Mouse (Mus musculus): Measurements from ENCODE around the gene Mid1. TPM values are rescaled to one million over a fixed set of nuclear protein-coding genes. Genes with fewer than 3 reads are reported as not detected.

The Mid1 gene
- polyA plus RNA-seq, 1 experiment from 2014 or later = 4.8 TPM

- Histone ChIP-seq H3K27me3 (ENCODE audit: control insufficient read depth, insufficient read depth, low read depth, low read length) (peaks cover 3% of the 10 kb centered on the region; the same call in 1 of the 2 replicates), H3K9ac (ENCODE audit: low read length) (no peak overlapping the region), H3K9me3 (ENCODE audit: control insufficient read depth, low read length) (no peaks in the 10 kb centered on the region), H3K4me2 (ENCODE audit: low read depth, low read length) (no peak overlapping the region), H3K4me1 (replicated peaks; ENCODE audit: control insufficient read depth, insufficient read depth, low read length) (no peaks in the 10 kb centered on the region), H3K4me3 (ENCODE audit: low read length) (no peak overlapping the region), H3K27ac (ENCODE audit: low read length) (no peak overlapping the region), H3K36me3 (ENCODE audit: control insufficient read depth, insufficient read depth, low read length) (no peaks in the 10 kb centered on the region)
- WGBS = 62% methylated on average over 5 of the region's 5 CpGs
- ATAC-seq (ENCODE audit: low read depth) = no peak
These were observed 183.2 kb downstream of the Mid1 start for GRCm38 (mm10) chrX:169868223-169868622.

- no peaks in the 10 kb centered on the region for H3K36me3 ChIP-seq (ENCODE audit: control insufficient read depth, insufficient read depth, low read length)
- peaks cover 5% of the 10 kb centered on the region for H3K27me3 ChIP-seq (ENCODE audit: control insufficient read depth, insufficient read depth, low read depth, low read length)
- H3K4me2 ChIP-seq (ENCODE audit: low read depth, low read length) = no peak overlapping the region
- H3K27ac ChIP-seq (ENCODE audit: low read length) = no peak overlapping the region
- WGBS = 86% methylated on average over 1 of the region's 1 CpGs
- no peak overlapping the region for H3K4me3 ChIP-seq (ENCODE audit: low read length)
- ATAC-seq (ENCODE audit: low read depth) = no peak
- H3K9me3 ChIP-seq (ENCODE audit: control insufficient read depth, low read length) = no peaks in the 10 kb centered on the region
- no peaks in the 10 kb centered on the region for H3K4me1 ChIP-seq (replicated peaks; ENCODE audit: control insufficient read depth, insufficient read depth, low read length)
- H3K9ac ChIP-seq (ENCODE audit: low read length) = no peak overlapping the region
These were observed 189.5 kb downstream of the Mid1 start for GRCm38 (mm10) chrX:169874475-169874874.

- H3K36me3 ChIP-seq (ENCODE audit: control insufficient read depth, insufficient read depth, low read length) = no peaks in the 10 kb centered on the region
- H3K4me1 ChIP-seq (replicated peaks; ENCODE audit: control insufficient read depth, insufficient read depth, low read length) = no peaks in the 10 kb centered on the region; the same call in none of the 2 replicates
- peaks cover 4% of the 10 kb centered on the region; the same call in 1 of the 2 replicates for H3K27me3 ChIP-seq (ENCODE audit: control insufficient read depth, insufficient read depth, low read depth, low read length)
- no peaks in the 10 kb centered on the region for H3K9me3 ChIP-seq (ENCODE audit: control insufficient read depth, low read length)
- peak; percentile 97 for ATAC-seq (ENCODE audit: low read depth)
- H3K4me2 ChIP-seq (ENCODE audit: low read depth, low read length) = peak overlapping the region; percentile 67
- WGBS = 8% methylated on average over 36 of the region's 36 CpGs
- H3K27ac ChIP-seq (ENCODE audit: low read length) = peak overlapping the region; percentile 83
- peak overlapping the region; percentile 64 for H3K9ac ChIP-seq (ENCODE audit: low read length)
- peak overlapping the region; percentile 60 for H3K4me3 ChIP-seq (ENCODE audit: low read length)
These were observed 194.7 kb downstream of the Mid1 start for GRCm38 (mm10) chrX:169879481-169880362.

- ATAC-seq (ENCODE audit: low read depth) = peak; percentile 31; the same call in 1 of the 2 replicates
- WGBS = 17% methylated on average over 13 of the region's 13 CpGs
- peak overlapping the region; percentile 83 for H3K27ac ChIP-seq (ENCODE audit: low read length)
- H3K27me3 ChIP-seq (ENCODE audit: control insufficient read depth, insufficient read depth, low read depth, low read length) = peaks cover 4% of the 10 kb centered on the region; the same call in 1 of the 2 replicates
- H3K4me3 ChIP-seq (ENCODE audit: low read length) = peak overlapping the region; percentile 60
- no peaks in the 10 kb centered on the region for H3K9me3 ChIP-seq (ENCODE audit: control insufficient read depth, low read length)
- no peaks in the 10 kb centered on the region; the same call in none of the 2 replicates for H3K4me1 ChIP-seq (replicated peaks; ENCODE audit: control insufficient read depth, insufficient read depth, low read length)
- peak overlapping the region; percentile 64 for H3K9ac ChIP-seq (ENCODE audit: low read length)
- H3K36me3 ChIP-seq (ENCODE audit: control insufficient read depth, insufficient read depth, low read length) = no peaks in the 10 kb centered on the region
- H3K4me2 ChIP-seq (ENCODE audit: low read depth, low read length) = peak overlapping the region; percentile 67
These were observed 195.3 kb downstream of the Mid1 start for GRCm38 (mm10) chrX:169880363-169880711.

GRCm38 (mm10) chrX:169880826-169881225 is 195.8 kb downstream of the Mid1 start:
- H3K4me2 ChIP-seq (ENCODE audit: low read depth, low read length) = peak overlapping the region; percentile 67
- 17% methylated on average over 10 of the region's 10 CpGs for WGBS
- H3K4me3 ChIP-seq (ENCODE audit: low read length) = peak overlapping the region; percentile 60
- H3K9me3 ChIP-seq (ENCODE audit: control insufficient read depth, low read length) = no peaks in the 10 kb centered on the region
- peaks cover 4% of the 10 kb centered on the region; the same call in 1 of the 2 replicates for H3K27me3 ChIP-seq (ENCODE audit: control insufficient read depth, insufficient read depth, low read depth, low read length)
- no peaks in the 10 kb centered on the region for H3K36me3 ChIP-seq (ENCODE audit: control insufficient read depth, insufficient read depth, low read length)
- H3K9ac ChIP-seq (ENCODE audit: low read length) = peak overlapping the region; percentile 64
- no peak for ATAC-seq (ENCODE audit: low read depth)
- H3K4me1 ChIP-seq (replicated peaks; ENCODE audit: control insufficient read depth, insufficient read depth, low read length) = no peaks in the 10 kb centered on the region; the same call in none of the 2 replicates
- no peak overlapping the region for H3K27ac ChIP-seq (ENCODE audit: low read length)

GRCm38 (mm10) chrX:169881253-169882219 is 196.5 kb downstream of the Mid1 start:
- Histone ChIP-seq H3K4me2 (ENCODE audit: low read depth, low read length) (peak overlapping the region; percentile 67), H3K36me3 (ENCODE audit: control insufficient read depth, insufficient read depth, low read length) (no peaks in the 10 kb centered on the region), H3K27ac (ENCODE audit: low read length) (no peak overlapping the region), H3K9ac (ENCODE audit: low read length) (peak overlapping the region; percentile 64; the same call in 1 of the 2 replicates), H3K4me3 (ENCODE audit: low read length) (peak overlapping the region; percentile 60), H3K9me3 (ENCODE audit: control insufficient read depth, low read length) (no peaks in the 10 kb centered on the region), H3K27me3 (ENCODE audit: control insufficient read depth, insufficient read depth, low read depth, low read length) (peaks cover 4% of the 10 kb centered on the region; the same call in 1 of the 2 replicates), H3K4me1 (replicated peaks; ENCODE audit: control insufficient read depth, insufficient read depth, low read length) (no peaks in the 10 kb centered on the region; the same call in none of the 2 replicates)
- ATAC-seq (ENCODE audit: low read depth) = no peak
- 35% methylated on average over 10 of the region's 10 CpGs for WGBS

- Histone ChIP-seq H3K4me2 (ENCODE audit: low read depth, low read length) (no peak overlapping the region), H3K27ac (ENCODE audit: low read length) (no peak overlapping the region), H3K4me1 (replicated peaks; ENCODE audit: control insufficient read depth, insufficient read depth, low read length) (no peaks in the 10 kb centered on the region; the same call in none of the 2 replicates), H3K36me3 (ENCODE audit: control insufficient read depth, insufficient read depth, low read length) (no peaks in the 10 kb centered on the region), H3K9me3 (ENCODE audit: control insufficient read depth, low read length) (no peaks in the 10 kb centered on the region), H3K4me3 (ENCODE audit: low read length) (no peak overlapping the region), H3K27me3 (ENCODE audit: control insufficient read depth, insufficient read depth, low read depth, low read length) (peaks cover 4% of the 10 kb centered on the region; the same call in 1 of the 2 replicates), H3K9ac (ENCODE audit: low read length) (no peak overlapping the region)
- 67% methylated on average over 1 of the region's 1 CpGs for WGBS
- no peak for ATAC-seq (ENCODE audit: low read depth)
These were observed 197.2 kb downstream of the Mid1 start for GRCm38 (mm10) chrX:169882220-169882609.

- Histone ChIP-seq H3K36me3 (ENCODE audit: control insufficient read depth, insufficient read depth, low read length) (no peaks in the 10 kb centered on the region), H3K4me3 (ENCODE audit: low read length) (no peak overlapping the region)
These were observed 198.7 kb downstream of the Mid1 start for GRCm38 (mm10) chrX:169883536-169884272.

More at GRCm38 (mm10) chrX:169883536-169884272, 198.7 kb downstream of the Mid1 start:
- ATAC-seq (ENCODE audit: low read depth) = no peak
- H3K4me2 ChIP-seq (ENCODE audit: low read depth, low read length) = no peak overlapping the region
- WGBS = 45% methylated on average over 8 of the region's 8 CpGs
- H3K9ac ChIP-seq (ENCODE audit: low read length) = no peak overlapping the region
- peaks cover 2% of the 10 kb centered on the region; the same call in 1 of the 2 replicates for H3K27me3 ChIP-seq (ENCODE audit: control insufficient read depth, insufficient read depth, low read depth, low read length)
- no peaks in the 10 kb centered on the region for H3K9me3 ChIP-seq (ENCODE audit: control insufficient read depth, low read length)
- H3K4me1 ChIP-seq (replicated peaks; ENCODE audit: control insufficient read depth, insufficient read depth, low read length) = no peaks in the 10 kb centered on the region; the same call in none of the 2 replicates
- no peak overlapping the region for H3K27ac ChIP-seq (ENCODE audit: low read length)
